Mouse (Mus musculus) heart, adult 18-20 months (tissue): ENCODE data around the gene Mark2. TPM values are rescaled to one million over a fixed set of nuclear protein-coding genes. Genes with fewer than 3 reads are reported as not detected.
A peak's percentile ranks its signal among the peaks of the same experiment; 100 is the strongest.

Source experiments
- DNase-seq, 2 experiments: peaks; one replicate each; pipeline ENCODE4 v3.0.0; 2021 to 2022; ENCODE audit warnings: mixed read lengths in 1 of 2
- total RNA-seq, 2 experiments: library from RNA; stranded (reverse); gene quantifications; 2 replicates each; pipeline ENCODE4 v1.2.3; 2021

Mark2 gene
- total RNA-seq, 2 experiments from 2014 or later, result 43.3 to 49.9 TPM

DNA sequence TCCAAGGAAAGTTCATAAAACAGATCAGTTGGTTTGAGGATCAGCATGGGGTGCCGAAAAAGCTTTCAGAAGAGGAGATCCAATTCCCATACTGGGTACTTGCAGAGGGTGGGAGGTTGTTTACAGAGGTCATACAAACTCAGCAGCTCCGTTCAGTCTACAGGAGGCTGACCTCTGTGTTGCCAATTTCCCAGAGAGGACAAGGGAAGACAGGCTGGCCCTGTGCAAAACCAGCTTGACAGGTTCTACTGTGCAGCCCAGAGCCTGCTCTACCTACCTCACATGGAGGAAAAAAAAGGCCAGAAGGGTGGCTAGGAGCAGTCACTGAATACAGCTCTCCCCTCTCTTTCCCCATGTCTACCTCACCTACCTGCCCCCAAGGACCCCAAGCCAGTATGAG lies 7.6 kb downstream of the Mark2 start:
- DNase-seq, result no peak

DNA sequence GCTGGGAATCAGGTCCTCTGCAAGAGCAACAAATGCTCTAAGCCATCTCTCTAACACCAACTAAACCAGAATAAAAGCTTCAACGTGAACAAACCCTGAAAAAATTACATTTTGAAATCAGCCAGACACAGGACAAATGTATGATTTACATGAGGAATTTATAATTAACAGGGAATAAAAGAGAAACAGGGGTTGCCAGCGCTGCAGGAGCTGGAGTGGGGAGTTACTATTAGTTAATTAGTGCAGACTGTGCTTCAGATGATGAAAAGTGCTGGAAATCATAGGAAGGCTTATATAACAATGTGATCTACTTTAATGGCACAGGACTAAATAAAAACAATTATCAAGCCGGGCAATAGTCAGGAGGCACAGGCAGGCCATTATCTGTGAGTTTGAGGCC lies 20.3 kb downstream of the Mark2 start:
- no peak for DNase-seq

DNA sequence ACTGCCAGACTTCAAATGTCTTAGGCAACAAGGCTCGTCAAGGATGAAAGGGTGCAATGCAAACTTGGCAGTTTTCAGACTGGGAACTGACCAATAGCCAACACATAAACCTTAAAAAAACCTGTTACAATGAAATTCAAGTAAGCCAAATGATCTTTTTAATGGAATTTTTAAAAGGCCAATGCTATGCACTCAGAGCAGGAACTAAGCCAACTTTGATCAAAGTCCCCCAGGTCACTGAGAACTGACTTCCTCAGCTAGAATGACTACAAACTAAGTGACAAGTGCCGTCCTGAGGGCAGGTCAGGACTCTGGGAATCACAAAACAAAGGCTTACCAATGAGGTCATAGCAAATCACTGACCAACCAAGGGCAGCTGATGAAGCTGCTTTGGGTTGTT lies 21.5 kb downstream of the Mark2 start:
- no peak for DNase-seq

DNA sequence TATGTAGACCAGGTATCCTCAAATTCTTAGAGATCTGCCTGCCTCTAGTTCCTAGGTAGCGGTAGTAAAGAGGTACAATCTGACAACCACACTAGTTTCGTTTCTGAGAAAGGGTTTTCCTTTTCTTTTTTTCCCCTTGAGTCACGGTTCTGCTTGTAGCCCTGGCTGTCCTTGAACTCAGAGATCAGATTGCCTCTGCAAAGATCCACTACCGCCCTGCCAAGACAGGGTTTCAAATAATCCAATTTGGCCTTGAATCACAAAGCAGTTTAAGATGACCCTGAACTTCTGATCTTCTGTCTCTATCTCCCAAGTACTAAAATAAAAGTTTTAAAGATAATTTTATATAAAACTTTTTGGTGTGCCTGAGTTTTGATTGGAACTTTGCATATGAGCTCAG lies 23.9 kb downstream of the Mark2 start:
- DNase-seq, result no peak

- DNase-seq, result no peak
Observed at GRCm38 (mm10) chr19:7316822-7317221, 24.8 kb downstream of the Mark2 start.

- DNase-seq, result no peak
Observed at GRCm38 (mm10) chr19:7315587-7315984, 26.1 kb downstream of the Mark2 start.

DNA sequence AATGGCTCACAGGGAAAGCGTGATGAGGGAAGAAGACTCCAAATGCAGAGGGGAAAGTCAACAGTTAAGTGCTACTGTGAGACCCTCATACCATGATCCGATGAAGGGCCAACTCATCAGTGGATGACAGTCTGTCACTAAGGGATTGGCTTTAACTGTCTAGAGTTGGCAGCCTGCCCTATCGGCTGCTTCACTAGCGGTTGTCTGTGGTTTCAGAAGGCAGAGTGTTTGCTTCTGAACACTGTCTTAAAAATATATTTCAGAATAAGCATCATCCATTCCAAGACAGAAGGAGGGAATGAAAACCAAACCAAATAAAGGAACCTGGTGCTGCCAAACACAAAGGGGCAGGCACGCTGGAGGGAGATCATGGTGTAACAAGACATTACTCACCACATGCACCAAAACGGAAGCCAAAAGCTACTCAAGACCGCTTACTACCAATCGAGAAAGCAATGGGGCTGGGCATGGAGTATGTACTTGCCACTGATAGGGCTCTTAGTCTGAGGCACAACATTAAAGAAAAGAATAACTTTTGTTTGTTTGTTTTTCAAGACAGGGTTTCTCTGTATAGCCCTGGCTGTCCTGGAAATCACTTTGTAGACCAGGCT lies 26.6 kb downstream of the Mark2 start:
- DNase-seq, result no peak

GRCm38 (mm10) chr19:7313660-7314059 lies 28.0 kb downstream of the Mark2 start:
- DNase-seq, result no peak

- peak; percentile 69 to 78 for DNase-seq
Observed at GRCm38 (mm10) chr19:7311306-7311705, 30.4 kb downstream of the Mark2 start.

DNA sequence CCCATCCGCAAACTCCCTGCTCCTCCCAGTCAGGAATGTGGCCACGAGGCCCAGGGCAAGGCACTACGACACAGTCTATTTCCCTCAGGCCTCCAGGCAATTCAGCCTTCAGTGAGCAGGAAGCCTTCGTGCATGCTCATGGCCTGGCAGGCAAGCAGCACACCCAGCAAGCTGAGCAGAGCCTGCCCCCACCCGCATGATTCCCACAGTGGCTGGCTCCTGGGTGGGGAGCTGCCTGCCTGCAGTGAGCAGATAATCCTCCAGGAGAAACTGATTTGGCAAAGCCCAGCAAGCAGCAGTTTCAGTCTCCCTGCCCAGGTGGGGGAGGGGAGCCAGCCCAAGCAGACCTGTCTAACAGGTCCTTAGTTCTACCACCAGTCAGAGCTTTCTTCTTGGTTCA lies 31.0 kb downstream of the Mark2 start:
- peak; percentile 59 for DNase-seq

GRCm38 (mm10) chr19:7309738-7310330 lies 31.8 kb downstream of the Mark2 start:
- no peak for DNase-seq

DNA sequence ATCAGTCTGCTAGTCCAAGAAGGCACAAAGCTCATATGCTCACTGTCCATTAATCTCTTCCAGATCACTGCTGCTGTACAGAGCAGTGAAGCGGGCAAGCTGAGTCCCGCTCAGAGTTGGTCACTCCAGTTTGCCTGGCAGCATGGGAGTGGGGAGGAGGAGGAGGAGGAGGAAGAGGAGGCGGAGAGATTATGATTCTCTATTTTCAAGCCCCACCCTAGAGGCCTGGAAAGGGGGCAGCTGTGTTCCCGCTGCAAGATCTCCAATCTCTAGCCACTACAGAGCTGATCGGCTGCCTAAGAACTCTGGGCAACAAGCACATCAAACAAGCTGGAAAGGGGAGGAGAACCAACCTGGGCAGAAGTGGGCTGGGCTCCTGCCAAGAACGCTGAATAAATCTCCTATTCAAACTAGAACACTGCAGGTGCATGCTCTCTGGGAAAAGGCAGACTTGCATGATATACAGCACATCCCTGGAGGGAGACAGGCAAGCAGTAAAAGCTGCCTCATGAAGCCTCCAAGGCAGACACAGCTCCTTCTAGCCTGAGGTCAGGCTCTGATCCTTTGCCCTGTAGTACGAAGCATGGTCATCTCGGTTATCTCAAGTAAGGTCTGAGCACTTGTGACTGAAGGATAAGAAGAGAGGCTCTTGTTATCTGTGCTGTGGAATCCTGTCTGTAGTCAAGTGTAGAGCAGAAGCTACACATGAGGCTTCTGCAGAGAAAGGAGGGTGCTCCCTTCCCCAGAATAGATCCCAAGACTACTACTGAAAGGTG lies 33.5 kb downstream of the Mark2 start:
- no peak for DNase-seq

GRCm38 (mm10) chr19:7306968-7307367 lies 34.7 kb downstream of the Mark2 start:
- DNase-seq, result peak; percentile 60 to 76

GRCm38 (mm10) chr19:7305380-7306310 lies 36.0 kb downstream of the Mark2 start:
- no peak for DNase-seq

DNA sequence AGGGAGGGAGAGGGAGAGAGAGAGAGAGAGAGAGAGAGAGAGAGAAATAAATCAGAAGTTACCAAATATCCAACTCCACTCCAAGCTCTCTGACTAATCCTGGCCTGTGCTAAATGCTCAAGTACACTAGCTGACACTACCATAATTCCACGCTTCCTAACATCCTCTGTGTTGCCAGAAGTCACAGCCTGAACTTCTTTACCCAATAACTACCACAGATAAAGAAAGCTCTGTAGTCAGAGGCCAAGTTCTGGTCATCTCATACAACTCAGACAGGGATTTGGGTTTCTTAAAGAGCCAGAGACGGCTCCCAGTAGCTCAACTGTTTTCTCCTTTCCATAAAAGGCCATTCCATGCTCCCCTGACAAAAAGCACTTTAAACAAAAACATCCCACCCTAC lies 36.9 kb downstream of the Mark2 start:
- DNase-seq, result peak in 1 of 2 experiments; percentile 64

- no peak for DNase-seq
Observed at GRCm38 (mm10) chr19:7303796-7304195, 37.9 kb downstream of the Mark2 start.

GRCm38 (mm10) chr19:7302493-7302797 lies 39.2 kb downstream of the Mark2 start:
- no peak for DNase-seq

DNA sequence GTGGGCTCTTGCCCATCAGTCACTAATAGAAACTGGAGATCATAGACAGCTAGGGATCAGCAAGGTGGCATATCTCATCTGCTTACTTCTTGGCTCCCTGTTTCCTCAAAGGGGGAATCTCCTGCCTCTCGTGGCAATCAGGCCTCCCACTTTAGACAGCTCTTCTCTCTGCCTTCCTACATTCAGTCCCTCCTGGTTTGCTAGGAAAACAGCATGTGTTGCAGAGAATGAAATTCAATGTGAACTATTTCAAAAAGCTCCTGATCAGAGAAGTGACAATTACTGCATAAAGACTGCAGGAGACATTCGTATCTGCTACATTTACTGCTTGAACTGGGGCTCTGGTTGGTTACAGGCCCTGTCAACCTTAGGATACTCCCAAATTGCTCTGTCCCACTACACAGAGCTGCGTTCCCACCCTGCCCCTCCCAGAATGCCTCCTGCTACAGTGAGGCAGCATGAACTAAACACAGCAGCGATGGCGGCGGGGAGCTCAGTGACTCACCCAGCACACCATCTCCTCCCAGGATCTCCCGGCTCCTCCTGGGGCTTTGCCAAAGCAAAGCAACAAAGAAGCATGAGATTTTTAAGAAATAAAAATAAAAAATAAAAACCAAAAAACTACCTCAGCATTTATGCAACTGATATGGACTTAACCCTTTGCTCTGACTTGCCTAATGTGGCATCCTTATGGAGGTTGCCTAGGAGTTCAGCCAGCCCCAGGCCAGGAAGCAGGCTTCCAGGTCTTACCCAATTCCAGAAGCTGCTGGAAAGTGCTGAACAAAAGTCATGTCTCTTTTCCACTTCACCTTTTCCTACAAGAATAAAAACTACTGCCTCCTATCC lies 39.8 kb downstream of the Mark2 start:
- DNase-seq, result peak in 1 of 2 experiments; percentile 54

- DNase-seq, result no peak
Observed at GRCm38 (mm10) chr19:7300078-7300477, 41.6 kb downstream of the Mark2 start.

DNA sequence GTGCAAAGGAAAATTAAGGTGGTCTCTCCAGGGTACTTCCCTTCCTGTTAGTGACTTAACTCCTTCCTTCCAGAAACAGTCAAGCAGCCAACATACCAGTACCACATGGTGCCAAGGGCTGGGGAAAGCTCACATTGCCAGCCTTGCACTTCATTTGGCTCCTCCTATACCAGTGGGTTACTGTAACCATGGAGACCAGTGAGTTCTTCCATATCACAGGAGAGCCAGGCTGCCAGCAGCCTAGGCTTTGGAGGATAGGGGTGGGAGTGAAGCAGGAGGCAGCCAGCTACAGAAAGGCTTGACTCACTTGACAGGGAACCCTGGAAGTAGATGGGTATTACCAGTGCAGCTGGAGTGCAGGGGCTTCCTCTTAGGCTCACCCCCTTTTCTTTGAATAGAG lies 42.6 kb downstream of the Mark2 start:
- no peak for DNase-seq

- no peak for DNase-seq
Observed at GRCm38 (mm10) chr19:7295959-7296358, 45.7 kb downstream of the Mark2 start.
